Mouse (Mus musculus) myocyte (in vitro differentiated cells): Measurements from ENCODE around the gene Gm37240. TPM values are rescaled to one million over a fixed set of nuclear protein-coding genes. Genes with fewer than 3 reads are reported as not detected.

Experiments
- H3K27me3 ChIP-seq: one replicate; pipeline ENCODE4 v1.6.1; 2011; ENCODE audit not compliant: control insufficient read depth, insufficient read depth, insufficient read length
- H3K36me3 ChIP-seq: one replicate; pipeline ENCODE4 v1.6.1; 2011; ENCODE audit not compliant: control insufficient read depth, insufficient read depth
- H3K4me2 ChIP-seq: one replicate; pipeline ENCODE4 v1.6.1; 2011; ENCODE audit warnings: low read depth, control low read depth
- H3K4me3 ChIP-seq: one replicate; pipeline ENCODE4 v1.5.1; 2011; ENCODE audit warnings: mild to moderate bottlenecking, control low read depth, moderate library complexity
- H3K79me2 ChIP-seq: one replicate; pipeline ENCODE4 v1.6.1; 2011; ENCODE audit not compliant: control insufficient read depth, insufficient read depth
- H3ac ChIP-seq: one replicate; pipeline ENCODE4 v1.6.1; 2011; ENCODE audit not compliant: control insufficient read depth, insufficient read length
- CEBPB ChIP-seq: IDR thresholded peaks from 2 replicates; pipeline ENCODE4 v1.6.1; 2011; ENCODE audit warnings: mild to moderate bottlenecking, moderate library complexity; ENCODE audit not compliant: poor library complexity, insufficient read depth, severe bottlenecking
- E2F4 ChIP-seq: IDR thresholded peaks from one replicate; pipeline ENCODE4 v1.6.1; 2011; ENCODE audit warnings: mild to moderate bottlenecking, control low read depth, moderate library complexity; ENCODE audit not compliant: insufficient read depth
- MAX ChIP-seq: IDR thresholded peaks from one replicate; pipeline ENCODE4 v1.6.1; 2011; ENCODE audit warnings: low read depth, mild to moderate bottlenecking, control low read depth
- MYOD1 ChIP-seq, 3 experiments: IDR thresholded peaks; one replicate each; pipeline ENCODE4 v1.6.1; 2011; ENCODE audit warnings: control low read depth in 2 of 3, low read depth in 2 of 3, mild to moderate bottlenecking in 2 of 3, moderate library complexity in 1 of 3; ENCODE audit not compliant: insufficient read length in 2 of 3, control insufficient read depth in 1 of 3
- MYOG ChIP-seq, 3 experiments: IDR thresholded peaks; one replicate each; pipeline ENCODE4 v1.6.1; 2011; ENCODE audit warnings: control low read depth in 2 of 3, low read depth in 2 of 3, mild to moderate bottlenecking in 2 of 3; ENCODE audit not compliant: insufficient read length in 2 of 3, control insufficient read depth in 1 of 3, insufficient read depth in 1 of 3
- POLR2A ChIP-seq: IDR thresholded peaks from one replicate; pipeline ENCODE4 v1.6.1; 2011; ENCODE audit warnings: low read depth, mild to moderate bottlenecking, control low read depth, moderate library complexity; ENCODE audit not compliant: insufficient read length
- POLR2AphosphoS2 ChIP-seq: IDR thresholded peaks from one replicate; pipeline ENCODE4 v1.6.1; 2011; ENCODE audit warnings: low read depth, control low read depth; ENCODE audit not compliant: insufficient read length
- REST ChIP-seq: IDR thresholded peaks from one replicate; pipeline ENCODE4 v1.6.1; 2011; ENCODE audit warnings: mild to moderate bottlenecking, control low read depth, moderate library complexity; ENCODE audit not compliant: insufficient read depth, insufficient read length
- SRF ChIP-seq: IDR thresholded peaks from one replicate; pipeline ENCODE4 v1.6.1; 2011; ENCODE audit warnings: low read depth; ENCODE audit not compliant: control insufficient read depth, insufficient read length
- TCF12 ChIP-seq: IDR thresholded peaks from one replicate; pipeline ENCODE4 v1.6.1; 2011; ENCODE audit warnings: mild to moderate bottlenecking, control low read depth; ENCODE audit not compliant: poor library complexity, insufficient read depth, severe bottlenecking
- TCF3 ChIP-seq: IDR thresholded peaks from one replicate; pipeline ENCODE4 v1.6.1; 2011; ENCODE audit warnings: low read depth, control low read depth; ENCODE audit not compliant: insufficient read length
- USF1 ChIP-seq: IDR thresholded peaks from one replicate; pipeline ENCODE4 v1.6.1; 2011; ENCODE audit warnings: low read depth, mild to moderate bottlenecking, control low read depth, moderate library complexity
- polyA plus RNA-seq: library from polyadenylated mRNA; unstranded; fragments of >200 nt; fragmentation: generic; extraction: Trizol; gene quantifications from one replicate; pipeline ENCODE4 v1.2.1, GENCODE M21; 2012; ENCODE audit warnings: missing spikeins

The Gm37240 gene
- polyA plus RNA-seq, 1 experiment, result 8.7 TPM

DNA sequence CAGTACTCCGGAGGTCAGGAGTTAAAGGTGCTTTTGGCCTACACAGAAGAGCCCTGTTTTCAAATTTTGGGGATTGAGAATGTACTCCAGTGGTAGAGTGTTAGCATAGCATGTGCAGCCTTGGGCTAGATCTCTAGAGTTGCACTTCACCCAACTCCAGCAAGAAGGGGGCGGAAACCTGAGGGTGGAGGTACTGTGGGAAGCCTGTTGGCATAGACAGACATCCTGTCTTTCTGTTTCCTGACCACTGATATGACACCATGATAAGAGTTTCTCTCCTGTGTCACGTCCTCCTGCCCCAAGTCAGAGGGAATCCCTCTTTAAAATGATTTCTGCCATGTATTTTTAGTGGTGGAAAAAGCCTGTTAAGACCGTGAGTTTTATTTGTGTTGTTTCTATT is 1038.5 kb downstream of the Gm37240 start:
- TF ChIP-seq SRF (no peak), CEBPB (no peak), TCF12 (no peak)
- Histone ChIP-seq H3K79me2 (peaks cover 17% of the 10 kb centered on the region), H3K36me3 (no peaks in the 10 kb centered on the region), H3K27me3 (no peaks in the 10 kb centered on the region), H3K4me3 (no peak overlapping the region), H3ac (no peak overlapping the region), H3K4me2 (no peak overlapping the region)

DNA sequence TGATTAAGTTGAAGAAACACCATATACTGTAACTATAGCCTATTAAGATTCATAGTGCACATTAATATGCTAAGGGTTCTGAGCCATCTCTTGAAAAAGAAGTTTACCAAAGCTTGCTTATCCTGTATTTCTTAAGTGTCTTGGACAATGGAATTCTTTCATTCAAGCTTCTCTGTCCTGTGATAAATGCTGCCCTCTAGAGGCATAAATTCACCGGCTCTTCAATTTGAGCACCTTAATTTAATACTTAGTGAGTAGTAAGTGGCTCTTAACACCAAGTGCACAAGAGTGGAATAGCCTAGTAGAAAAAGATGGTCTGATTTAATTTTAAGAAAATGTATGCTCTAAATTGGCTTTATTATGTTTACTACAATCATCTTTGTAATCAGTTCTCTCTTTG is 1043.7 kb downstream of the Gm37240 start:
- Histone ChIP-seq H3K4me3 (no peak overlapping the region), H3K36me3 (no peaks in the 10 kb centered on the region), H3K4me2 (no peak overlapping the region), H3ac (no peak overlapping the region), H3K79me2 (peaks cover 6% of the 10 kb centered on the region), H3K27me3 (no peaks in the 10 kb centered on the region)
- TF ChIP-seq MYOG (IDR thresholded peaks at IDR 0.05; ENCODE audit: control insufficient read depth in 1 of 3, insufficient read depth in 1 of 3, insufficient read length in 2 of 3, low read depth in 2 of 3) (no peak), MYOD1 (IDR thresholded peaks at IDR 0.05; ENCODE audit: control insufficient read depth in 1 of 3, insufficient read length in 2 of 3, low read depth in 2 of 3) (no peak), SRF (no peak), REST (no peak), CEBPB (no peak), TCF12 (no peak), E2F4 (no peak)

GRCm38 (mm10) chr3:84842793-84843192 is 1044.5 kb downstream of the Gm37240 start:
- H3K27me3 ChIP-seq, result no peaks in the 10 kb centered on the region
- H3ac ChIP-seq, result no peak overlapping the region
- H3K4me3 ChIP-seq, result no peak overlapping the region
- no peak for TF ChIP-seq TCF12
- no peak for TF ChIP-seq CEBPB
- TF ChIP-seq USF1, result no peak
- TF ChIP-seq TCF3, result no peak
- no peak for TF ChIP-seq POLR2AphosphoS2
- no peak for TF ChIP-seq REST
- TF ChIP-seq MAX, result no peak
- H3K36me3 ChIP-seq, result no peaks in the 10 kb centered on the region
- peaks cover 6% of the 10 kb centered on the region for H3K79me2 ChIP-seq
- H3K4me2 ChIP-seq, result no peak overlapping the region

GRCm38 (mm10) chr3:84841271-84841670 is 1046.0 kb downstream of the Gm37240 start:
- Histone ChIP-seq H3K36me3 (no peaks in the 10 kb centered on the region), H3K4me2 (no peak overlapping the region), H3K79me2 (peaks cover 10% of the 10 kb centered on the region), H3K4me3 (no peak overlapping the region), H3ac (no peak overlapping the region), H3K27me3 (no peaks in the 10 kb centered on the region)
- TF ChIP-seq CEBPB (no peak), POLR2A (no peak), E2F4 (no peak), MYOG (IDR thresholded peaks at IDR 0.05; ENCODE audit: control insufficient read depth in 1 of 3, insufficient read depth in 1 of 3, insufficient read length in 2 of 3, low read depth in 2 of 3) (no peak), TCF3 (no peak), SRF (no peak), POLR2AphosphoS2 (no peak)

DNA sequence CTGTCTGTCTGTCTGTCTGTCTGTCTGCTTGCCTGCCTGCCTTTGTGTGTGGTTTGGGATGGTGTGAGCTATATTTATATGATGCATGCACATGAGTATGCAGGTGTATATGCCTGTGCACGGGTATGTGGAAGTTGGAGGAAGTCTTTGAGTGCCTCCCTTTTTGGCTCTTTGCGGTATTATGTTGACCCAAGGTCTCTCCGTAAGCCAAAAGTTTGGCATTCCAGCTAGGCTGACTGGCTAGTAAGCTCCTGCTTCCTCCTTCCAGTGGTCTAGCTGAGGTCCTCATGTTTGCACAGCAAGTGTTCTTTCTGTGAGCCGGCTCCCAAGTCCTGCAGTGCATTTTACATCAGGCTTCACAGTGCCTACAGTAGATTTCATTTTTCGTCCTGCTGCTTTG is 1047.8 kb downstream of the Gm37240 start:
- TF ChIP-seq CEBPB (no peak), POLR2AphosphoS2 (no peak), USF1 (no peak)
- Histone ChIP-seq H3K79me2 (peaks cover 10% of the 10 kb centered on the region), H3ac (no peak overlapping the region)

GRCm38 (mm10) chr3:84837984-84838383 is 1049.3 kb downstream of the Gm37240 start:
- Histone ChIP-seq H3K79me2 (peaks cover 19% of the 10 kb centered on the region), H3ac (no peak overlapping the region), H3K4me2 (no peak overlapping the region), H3K36me3 (no peaks in the 10 kb centered on the region), H3K4me3 (no peak overlapping the region), H3K27me3 (no peaks in the 10 kb centered on the region)
- no peak for TF ChIP-seq TCF3
- no peak for TF ChIP-seq POLR2AphosphoS2
- no peak for TF ChIP-seq SRF
- TF ChIP-seq POLR2A, result no peak
- TF ChIP-seq MYOD1 (IDR thresholded peaks at IDR 0.05; ENCODE audit: control insufficient read depth in 1 of 3, insufficient read length in 2 of 3, low read depth in 2 of 3), result no peak
- no peak for TF ChIP-seq MAX
- TF ChIP-seq E2F4, result no peak
- no peak for TF ChIP-seq MYOG (IDR thresholded peaks at IDR 0.05; ENCODE audit: control insufficient read depth in 1 of 3, insufficient read depth in 1 of 3, insufficient read length in 2 of 3, low read depth in 2 of 3)
- no peak for TF ChIP-seq TCF12
- no peak for TF ChIP-seq CEBPB
- TF ChIP-seq REST, result no peak
- TF ChIP-seq USF1, result no peak

More for the DNA sequence above, 1047.8 kb downstream of the Gm37240 start:
- no peaks in the 10 kb centered on the region for H3K27me3 ChIP-seq
- no peaks in the 10 kb centered on the region for H3K36me3 ChIP-seq
- H3K4me3 ChIP-seq, result no peak overlapping the region
- H3K4me2 ChIP-seq, result no peak overlapping the region
